Mouse (Mus musculus): ENCODE results near the gene Cops9. TPM values are rescaled to one million over a fixed set of nuclear protein-coding genes. Genes with fewer than 3 reads are reported as not detected.

The Cops9 gene
- 100 to 1,000 TPM; 259 to 260 TPM for total RNA-seq (2021)
- long read RNA-seq, experiment 1, transcript Cops9-201 (3 exons, 438 nt): major isoform, 120 of 128 reads
- long read RNA-seq, experiment 1, transcript Cops9-205 (2 exons, 482 nt): minor isoform, 5 of 128 reads
- long read RNA-seq, experiment 1, partial matches to known transcripts: 1 of 128 reads
- long read RNA-seq, experiment 1, other reads (novel, unspliced or antisense): 1 of 128 reads
- long read RNA-seq, experiment 2, transcript Cops9-201 (3 exons, 438 nt): major isoform, 94 of 100 reads
- long read RNA-seq, experiment 2, partial matches to known transcripts: 0 of 100 reads
- long read RNA-seq, experiment 2, other reads (novel, unspliced or antisense): 3 of 100 reads

- peak; percentile 94 for DNase-seq
Measured at GRCm38 (mm10) chr1:92641514-92642272, at the start of gene Cops9. Gene Cops9, minus strand, starts transcription at chr1:92641985.

DNA sequence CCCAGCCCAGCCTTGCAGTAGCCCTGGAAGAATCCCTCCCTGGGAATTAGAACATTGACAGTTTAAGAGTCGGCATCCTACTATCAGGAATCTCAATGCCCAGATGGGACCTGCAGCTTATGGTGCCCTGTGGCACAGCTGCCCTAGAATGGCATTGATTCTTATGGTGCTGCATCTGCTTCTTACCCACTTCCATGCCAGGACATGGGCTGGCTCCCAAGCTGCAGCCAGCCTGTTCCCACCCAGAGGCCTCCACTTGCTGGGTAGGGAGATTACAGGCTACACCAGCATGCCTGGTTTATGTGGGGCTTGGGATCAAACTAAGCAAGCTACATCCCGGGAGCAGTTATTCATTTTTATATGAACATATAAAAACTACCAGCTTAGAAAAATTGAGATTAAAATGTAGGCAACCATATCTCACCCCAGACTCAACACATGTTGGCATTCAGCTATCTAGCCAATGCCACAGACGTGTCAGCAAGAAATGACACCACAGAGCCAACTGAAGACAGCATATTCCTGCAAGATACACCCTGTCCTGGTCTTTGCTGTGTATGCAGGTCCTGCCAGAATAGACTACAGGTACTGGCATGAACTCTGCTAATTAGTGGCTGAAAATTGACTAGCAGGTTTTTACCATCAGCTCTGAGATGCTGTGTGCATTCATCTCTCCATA is 49.5 kb upstream of the Cops9 start:
- no peak for DNase-seq

DNA sequence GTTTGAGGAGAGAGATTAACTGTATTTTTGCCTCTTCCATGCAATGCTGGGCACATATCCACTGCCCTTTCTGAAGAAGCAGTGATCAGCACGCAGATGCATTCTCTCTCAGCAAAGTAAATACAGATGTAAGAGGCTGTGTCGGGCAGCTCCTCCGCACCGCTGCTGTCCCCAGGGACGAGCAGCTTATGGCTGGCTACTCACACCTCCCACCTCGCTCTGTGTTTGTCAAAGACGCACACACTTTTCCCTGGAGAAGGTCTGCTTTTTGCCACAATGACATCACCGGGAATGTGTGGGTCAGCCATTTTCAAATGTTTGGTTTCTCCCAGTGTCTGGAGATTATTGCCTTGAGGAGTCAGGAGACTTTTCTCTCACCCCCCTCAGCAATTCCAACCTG is 45.2 kb upstream of the Cops9 start:
- DNase-seq: no peak

DNA sequence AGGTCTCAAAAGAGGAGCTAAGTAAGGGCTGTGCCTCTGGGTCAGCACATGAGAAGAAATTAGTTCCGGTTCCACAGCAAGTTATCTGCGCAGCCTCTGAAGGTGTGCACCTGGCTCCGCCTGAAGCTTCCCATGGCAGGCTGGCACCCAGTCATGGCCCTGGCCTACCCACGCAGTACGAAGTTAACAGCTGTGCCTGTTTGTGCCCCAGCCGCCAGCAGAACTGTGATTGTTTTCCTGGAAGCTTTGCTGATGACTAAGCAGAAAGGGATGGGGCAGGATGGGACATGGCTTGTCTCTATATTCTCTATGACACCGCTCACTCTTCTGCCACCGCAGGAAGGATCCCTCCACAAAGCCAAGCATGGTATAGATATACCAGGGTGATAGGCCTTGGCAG is 41.4 kb upstream of the Cops9 start:
- no peak for DNase-seq

DNA sequence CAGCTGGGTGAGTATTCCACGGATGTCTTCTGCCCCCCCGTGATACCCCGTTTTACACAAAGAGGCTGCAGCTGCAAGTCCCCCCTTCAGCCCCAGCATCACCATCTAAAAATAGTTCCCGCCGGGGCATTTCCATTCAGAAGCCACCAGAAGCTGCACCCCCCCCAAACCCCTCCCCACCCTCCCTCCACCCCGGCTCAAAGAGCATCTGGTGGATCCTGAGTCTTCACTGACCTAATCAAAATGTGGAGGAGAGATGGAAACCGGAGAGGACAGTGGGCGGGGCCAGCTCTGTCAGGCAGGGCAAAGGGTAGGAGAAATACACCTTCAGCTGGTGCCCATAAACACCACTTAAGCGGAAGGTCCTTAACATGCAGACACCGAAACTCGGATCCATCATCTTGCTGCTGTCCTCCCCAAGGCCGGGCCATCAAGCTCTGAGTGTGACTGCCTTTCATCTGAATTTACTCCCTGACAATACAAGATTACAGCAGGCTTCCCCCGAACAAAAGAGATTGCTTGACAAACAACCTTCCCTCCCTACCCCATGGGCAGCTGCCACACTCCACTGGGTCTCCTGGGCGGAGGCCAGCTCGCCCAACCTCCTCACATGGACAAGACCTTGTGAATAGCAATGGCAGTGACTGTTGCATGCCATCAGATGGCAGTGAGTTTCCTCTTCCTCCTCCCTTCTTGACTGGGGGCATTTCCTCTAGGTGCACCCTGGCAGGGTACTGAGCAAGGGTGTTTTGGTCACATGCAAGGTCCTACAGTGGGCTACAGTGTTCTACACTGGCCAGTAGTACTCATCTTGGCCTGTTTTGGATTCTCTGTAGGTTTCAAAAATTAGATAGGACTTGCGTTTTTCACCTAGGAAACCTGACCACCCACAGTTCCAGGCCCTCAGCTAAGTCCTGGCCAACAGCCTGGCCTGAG is 39.2 kb upstream of the Cops9 start:
- DNase-seq: peak; percentile 25

DNA sequence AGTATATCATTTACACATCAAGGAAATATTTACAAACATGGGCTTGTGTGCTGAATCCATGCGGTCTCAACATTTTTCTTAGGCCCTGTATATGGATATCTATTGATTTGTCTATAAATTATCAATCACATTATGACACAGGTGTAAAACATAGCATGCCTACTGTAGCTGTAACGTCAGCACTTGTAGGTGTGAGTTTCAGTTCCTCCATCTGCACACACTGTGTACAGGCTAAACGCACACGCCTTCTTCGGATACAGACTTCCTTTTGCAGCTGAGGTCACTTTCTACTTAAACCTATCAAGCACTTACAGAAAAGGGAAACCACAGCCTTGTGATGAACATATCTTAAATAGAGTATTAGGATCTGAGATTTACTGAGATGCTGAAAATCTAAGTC is 37.0 kb upstream of the Cops9 start:
- no peak for DNase-seq

- DNase-seq: no peak
Measured at GRCm38 (mm10) chr1:92676676-92676975, 34.8 kb upstream of the Cops9 start.

- DNase-seq: no peak
Measured at GRCm38 (mm10) chr1:92675932-92676675, 34.3 kb upstream of the Cops9 start.

DNA sequence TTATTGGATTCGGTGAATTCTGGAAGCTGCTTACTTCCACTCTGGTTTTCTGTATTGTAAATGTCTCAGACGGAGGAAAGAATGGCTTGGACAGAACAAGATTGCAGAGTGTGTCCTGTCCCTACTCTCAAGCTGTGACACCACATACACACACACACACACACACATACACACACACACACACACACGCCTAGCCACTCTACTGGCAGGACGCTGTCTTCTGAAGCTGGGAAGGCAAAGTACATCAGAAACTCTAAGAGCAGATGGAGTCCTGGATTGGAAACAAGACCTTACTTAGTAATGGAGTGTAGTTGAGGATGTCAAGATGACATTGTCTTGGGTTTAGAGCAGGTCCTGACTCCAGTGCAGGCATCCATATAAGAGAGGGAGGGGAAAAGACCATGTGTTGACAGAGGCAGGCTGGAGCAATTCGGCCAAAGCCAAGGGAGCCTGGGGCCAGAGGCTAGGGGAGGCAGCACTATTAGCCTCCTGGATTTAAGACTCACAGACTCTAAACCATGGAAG is 31.5 kb upstream of the Cops9 start:
- no peak for DNase-seq

DNA sequence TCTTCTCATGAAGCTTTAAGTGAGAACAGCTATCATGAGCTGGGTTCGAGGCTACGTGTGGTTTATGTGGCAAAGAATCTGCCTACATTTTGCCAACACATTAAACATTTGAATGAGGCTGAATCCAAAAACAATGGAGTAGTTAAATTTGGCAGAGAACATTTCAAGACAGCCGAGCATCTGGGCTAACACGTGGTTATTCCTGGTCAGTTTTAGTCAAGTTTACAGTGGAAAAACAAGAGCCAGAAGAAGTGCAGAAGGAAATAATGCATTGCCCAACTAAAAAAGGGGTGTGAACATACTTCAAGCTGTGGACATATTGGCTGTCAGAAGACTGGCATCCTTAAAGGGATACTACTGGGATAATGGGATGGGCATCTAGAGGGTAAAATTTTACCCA is 29.5 kb upstream of the Cops9 start:
- no peak for DNase-seq

GRCm38 (mm10) chr1:92669430-92669829 is 27.6 kb upstream of the Cops9 start:
- no peak for DNase-seq

- peak; percentile 43 for DNase-seq
Measured at GRCm38 (mm10) chr1:92667106-92667505, 25.3 kb upstream of the Cops9 start.

DNA sequence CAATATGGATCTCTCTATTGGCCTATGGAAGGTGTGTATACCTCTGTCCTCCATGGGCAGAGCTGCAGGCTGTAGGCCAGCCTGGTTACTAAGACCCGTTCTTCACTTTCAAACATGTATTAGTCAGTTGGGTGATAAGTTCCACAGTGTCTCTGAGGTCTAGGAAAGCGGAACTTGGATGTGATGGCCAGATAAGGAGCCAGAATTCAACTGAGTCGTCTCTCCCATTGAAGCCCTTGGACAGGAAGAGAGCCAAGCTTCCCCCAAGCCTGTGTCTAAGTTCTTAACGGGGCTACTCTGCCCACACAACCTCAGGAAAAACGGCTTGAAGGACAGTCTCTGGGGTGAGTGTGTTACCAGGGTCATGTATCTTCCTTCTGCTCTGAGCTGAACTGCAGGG is 17.6 kb upstream of the Cops9 start:
- no peak for DNase-seq

- DNase-seq: no peak
Measured at GRCm38 (mm10) chr1:92657025-92657820, 15.4 kb upstream of the Cops9 start.

- DNase-seq: no peak
Measured at GRCm38 (mm10) chr1:92654676-92655075, 12.9 kb upstream of the Cops9 start.

DNA sequence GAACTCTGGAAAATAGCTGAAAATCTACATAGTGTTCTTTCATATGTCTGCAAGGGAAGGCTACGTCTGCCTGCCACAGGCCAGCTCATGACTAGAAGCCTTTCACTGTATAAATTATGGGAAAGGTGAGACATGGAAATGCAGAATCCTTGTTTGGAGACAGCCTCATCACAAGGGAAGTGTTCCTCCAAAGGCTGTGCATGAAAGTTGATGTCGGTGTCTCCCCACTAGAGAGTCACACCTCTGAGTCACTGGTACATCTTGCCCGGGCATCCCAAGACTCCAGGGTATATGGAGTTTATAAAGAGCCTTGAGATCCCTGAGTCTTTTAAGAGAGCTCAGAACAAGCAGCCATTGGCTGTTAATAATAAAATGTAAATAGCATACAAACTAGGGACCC is 11.4 kb upstream of the Cops9 start:
- DNase-seq: no peak

GRCm38 (mm10) chr1:92651467-92651866 is 9.7 kb upstream of the Cops9 start:
- DNase-seq: no peak

GRCm38 (mm10) chr1:92648673-92649072 is 6.9 kb upstream of the Cops9 start, which contains the start of gene Otos:
Gene Otos, minus strand, starts transcription at chr1:92648841.
- DNase-seq: peak; percentile 86

GRCm38 (mm10) chr1:92648197-92648596 is 6.4 kb upstream of the Cops9 start:
- no peak for DNase-seq

- peak; percentile 85 for DNase-seq
Measured at GRCm38 (mm10) chr1:92647752-92648151, 6.0 kb upstream of the Cops9 start.
